Comparison of ENCODE assay signal across 28 mouse cellular contexts in the genomic region with DNA sequence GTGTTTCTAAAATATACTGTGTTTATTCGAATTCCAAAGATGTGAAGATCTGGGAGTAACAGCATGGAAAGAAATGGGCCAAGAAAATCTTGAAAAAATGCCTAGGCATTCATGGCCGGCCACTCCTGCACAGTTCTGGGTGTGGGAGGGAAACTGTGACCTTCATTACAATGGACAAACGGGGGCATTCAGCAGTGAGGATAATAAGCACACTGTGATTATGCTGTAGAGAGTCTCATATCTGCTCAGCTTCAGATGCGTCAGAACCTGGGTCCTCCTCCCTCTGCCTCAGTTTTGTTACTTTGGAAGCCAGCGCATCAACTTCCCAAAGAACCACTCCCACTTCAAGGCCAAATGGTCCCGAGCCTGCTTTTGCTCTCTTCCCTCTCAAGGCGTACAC. TPM values are rescaled to one million over a fixed set of nuclear protein-coding genes. Genes with fewer than 3 reads are reported as not detected.
DNase-seq lines count a peak whose midpoint lies in the region; ATAC-seq lines count a peak whose summit lies in the region.
"Had no signal": no experiment of that assay in that cellular context is flagged by ENCODE, and none has a peak within 500 bp of the region (broad histone marks: within the 10 kb centered on the region; RNA-seq: fewer than 3 reads in every experiment).

No protein-coding gene starts in this region.

- H3K9me3 ChIP-seq in heart, embryonic 13.5 days: no peaks in the 10 kb centered on the region
- H3K9me3 ChIP-seq: embryonic facial prominence, embryonic 12.5 days; embryonic facial prominence, embryonic 15.5 days; heart, embryonic 15.5 days; hindbrain, embryonic 10.5 days had no signal

- 59% methylated on average over 7 of the region's 7 CpGs for WGBS in heart, embryonic 13.5 days

- H3K4me2 ChIP-seq in heart, embryonic 13.5 days: no peak overlapping the region
- H3K4me2 ChIP-seq: embryonic facial prominence, embryonic 12.5 days; embryonic facial prominence, embryonic 15.5 days; heart, embryonic 11.5 days; heart, embryonic 15.5 days; hindbrain, embryonic 14.5 days had no signal

- peaks cover 5% of the 10 kb centered on the region for H3K4me1 ChIP-seq in heart, embryonic 13.5 days
- H3K4me1 ChIP-seq: embryonic facial prominence, embryonic 12.5 days had no signal

- H3K27me3 ChIP-seq in heart, embryonic 13.5 days (replicated peaks): peaks cover 13% of the 10 kb centered on the region; the same call in 1 of the 2 replicates
- H3K27me3 ChIP-seq: embryonic facial prominence, embryonic 15.5 days; heart, embryonic 15.5 days had no signal

- ATAC-seq in heart, embryonic 13.5 days (ENCODE audit: extremely low read depth, insufficient number of reproducible peaks, low FRiP score, low TSS enrichment): no peak
- ATAC-seq: activated CD4-positive, CD25-positive, alpha-beta regulatory T cell, adult 4 months; CD4-positive, CD25-positive, alpha-beta regulatory T cell, adult 4 months; forebrain, embryonic 14.5 days; forebrain, postnatal 0 days had no signal

- H3K9ac ChIP-seq in heart, embryonic 13.5 days: 0 out of 2 replicates have a peak overlapping the region, but pooled peaks have one; percentile 19
- H3K9ac ChIP-seq: embryonic facial prominence, embryonic 12.5 days; embryonic facial prominence, embryonic 15.5 days; forebrain, postnatal 0 days; heart, embryonic 15.5 days; hindbrain, embryonic 14.5 days had no signal

- no peak for DNase-seq in heart, adult 18-20 months
- DNase-seq in layer of hippocampus, adult 9-11 months: peak; percentile 31
- DNase-seq in layer of hippocampus, postnatal 14 days (ENCODE audit: low spot score in 2 of 2): no peak
- DNase-seq in Muller cell, postnatal 12 days (ENCODE audit: inconsistent ontology term): peak; percentile 19
- peak; percentile 56 for DNase-seq in testis, postnatal 10 days (ENCODE audit: low spot score)
- no peak for DNase-seq in lung, postnatal 10 days
- DNase-seq: adrenal gland, adult 8-10 months; adrenal gland, postnatal 25 days; cerebellum, adult 18-20 months; cerebellum, adult 9-11 months; cerebellum, postnatal 25 days; forebrain, postnatal 0 days; gastrocnemius, postnatal 10 days; gastrocnemius, postnatal 36 days; heart, postnatal 10 days; heart, postnatal 36 days had no signal

- H3K27ac ChIP-seq in heart, embryonic 13.5 days (replicated peaks): no peak overlapping the region
- H3K27ac ChIP-seq: embryonic facial prominence, embryonic 12.5 days; embryonic facial prominence, embryonic 15.5 days; heart, embryonic 15.5 days; hindbrain, embryonic 10.5 days; hindbrain, embryonic 14.5 days had no signal

- H3K36me3 ChIP-seq in heart, embryonic 13.5 days: no peaks in the 10 kb centered on the region
- H3K36me3 ChIP-seq: embryonic facial prominence, embryonic 12.5 days; embryonic facial prominence, embryonic 15.5 days; heart, embryonic 15.5 days; hindbrain, embryonic 10.5 days had no signal

- no peak overlapping the region for H3K4me3 ChIP-seq in heart, embryonic 13.5 days
- H3K4me3 ChIP-seq: embryonic facial prominence, embryonic 12.5 days; embryonic facial prominence, embryonic 15.5 days; heart, embryonic 15.5 days; hindbrain, embryonic 10.5 days had no signal

RNA-seq across cellular contexts. Expression of gene AA467197, which starts 10.9 kb away (rescaled TPM):
- 0.32 TPM in 1 of 2 replicates, not detected in the other for polyA plus RNA-seq in heart, embryonic 13.5 days (2015; fragmentation: Nextera tagmentation; extraction: Ambion mirVana)
- under 1 TPM; 0.41 to 0.60 TPM for total RNA-seq in heart, adult 18-20 months (2021)
- total RNA-seq in layer of hippocampus, postnatal 14 days (2021): not detected
- total RNA-seq: gastrocnemius, adult 18-20 months; MEL had no signal
- polyA plus RNA-seq: CD4-positive, CD25-positive, alpha-beta regulatory T cell, adult 4 months; forebrain, postnatal 0 days had no signal

RNA-seq across cellular contexts. Expression of gene Gatm, which starts 14.8 kb away (rescaled TPM):
- polyA plus RNA-seq in heart, embryonic 13.5 days (2015; fragmentation: Nextera tagmentation; extraction: Ambion mirVana): 19.3 and 21.9 TPM in 2 replicates
- 1 to 10 TPM; 3.1 to 3.2 TPM for total RNA-seq in heart, adult 18-20 months (2021)
- total RNA-seq in layer of hippocampus, postnatal 14 days (2021): 10 to 100 TPM; 60.3 to 64.8 TPM
- total RNA-seq: MEL had no signal

Comparison
In these comparisons a context has a peak if more than half of its experiments do, and no peak if none do; other contexts are left out.
1. DNase-seq: peak in layer of hippocampus, adult 9-11 months (single experiment), Muller cell, postnatal 12 days (single experiment) and testis, postnatal 10 days (single experiment); none in heart, adult 18-20 months (0 of 2), layer of hippocampus, postnatal 14 days (0 of 2) and lung, postnatal 10 days (single experiment).
2. RNA of gene Gatm, which starts 14.8 kb away (total RNA-seq): 60.3 to 64.8 TPM in layer of hippocampus, postnatal 14 days; 3.1 to 3.2 TPM in heart, adult 18-20 months; every median in the first group is over 10 times any median in the second.